Mouse (Mus musculus) midbrain, embryonic 14.5 days (tissue): ENCODE measurements around the gene Fam107a. TPM values are rescaled to one million over a fixed set of nuclear protein-coding genes. Genes with fewer than 3 reads are reported as not detected.

Source experiments
- ATAC-seq: fragments of 200-750 bp; cut with Nextera tagmentation; 2 replicates; pipeline ENCODE4 v1.8.0; 2017; ENCODE audit warnings: moderate number of reproducible peaks, moderate library complexity; ENCODE audit not compliant: low FRiP score, low TSS enrichment
- DNase-seq: peaks from one replicate; pipeline ENCODE4 v3.0.0-alpha.2; 2015
- H3K27ac ChIP-seq: fragments of 300-500 bp; sonication (generic); replicated peaks from 2 replicates; pipeline ENCODE4 v1.5.1; 2014; ENCODE audit warnings: mild to moderate bottlenecking, low read depth, low read length, moderate library complexity
- H3K27me3 ChIP-seq: fragments of 300-500 bp; sonication (generic); 2 replicates; pipeline ENCODE4 v1.6.1; 2014; ENCODE audit warnings: low read length, control low read depth, mixed read lengths; ENCODE audit not compliant: control insufficient read depth, insufficient read depth
- H3K36me3 ChIP-seq: fragments of 300-500 bp; sonication (generic); 2 replicates; pipeline ENCODE4 v1.6.1; 2014; ENCODE audit warnings: low read length, control low read depth; ENCODE audit not compliant: control insufficient read depth, insufficient read depth
- H3K4me1 ChIP-seq: fragments of 300-500 bp; sonication (generic); 2 replicates; pipeline ENCODE4 v1.6.1; 2014; ENCODE audit warnings: mild to moderate bottlenecking, antibody characterized with exemption, low read length, control low read depth; ENCODE audit not compliant: control insufficient read depth, insufficient read depth
- H3K4me2 ChIP-seq: fragments of 300-500 bp; sonication (generic); 2 replicates; pipeline ENCODE4 v1.6.1; 2014; ENCODE audit warnings: mild to moderate bottlenecking, low read length, moderate library complexity
- H3K4me3 ChIP-seq: fragments of 300-500 bp; sonication (generic); replicated peaks from 2 replicates; pipeline ENCODE4 v1.5.1; 2014; ENCODE audit warnings: low read depth, low read length
- H3K9ac ChIP-seq: fragments of 300-500 bp; sonication (generic); replicated peaks from 2 replicates; pipeline ENCODE4 v1.6.1; 2014; ENCODE audit warnings: mild to moderate bottlenecking, low read length, moderate library complexity
- H3K9me3 ChIP-seq: fragments of 300-500 bp; sonication (generic); 2 replicates; pipeline ENCODE4 v1.6.1; 2016; ENCODE audit warnings: low read length, control low read depth, mixed read lengths; ENCODE audit not compliant: control insufficient read depth
- WGBS: fragments of 180-500 bp; shearing (Covaris S2); extraction: QIAGEN DNeasy Blood & Tissue Kit; methylation state at CpG from one replicate; pipeline ENCODE4 v1.1.7; 2014; 5-methylcytosine and 5-hydroxymethylcytosine counted together
- polyA plus RNA-seq: library from polyadenylated mRNA; unstranded; fragments of >200 nt; fragmentation: Nextera tagmentation; extraction: Ambion mirVana; gene quantifications from 2 replicates; pipeline ENCODE4 v1.2.1, GENCODE M21; 2014

Gene Fam107a
- polyA plus RNA-seq, 1 experiment from 2014 or later, result 0.08 TPM

GRCm38 (mm10) chr14:8327371-8327770 is 9.5 kb upstream of the Fam107a start:
- no peaks in the 10 kb centered on the region for H3K27me3 ChIP-seq
- no peak overlapping the region for H3K4me3 ChIP-seq
- peaks cover 4% of the 10 kb centered on the region; the same call in 1 of the 2 replicates for H3K4me1 ChIP-seq
- H3K9ac ChIP-seq, result no peak overlapping the region
- ATAC-seq (no peak), DNase-seq (no peak)
- no peak overlapping the region for H3K4me2 ChIP-seq
- 35% methylated on average over 1 of the region's 1 CpGs for WGBS
- H3K36me3 ChIP-seq, result no peaks in the 10 kb centered on the region
- H3K27ac ChIP-seq, result no peak overlapping the region
- H3K9me3 ChIP-seq, result no peaks in the 10 kb centered on the region

- no peak overlapping the region for H3K4me2 ChIP-seq
- H3K36me3 ChIP-seq, result no peaks in the 10 kb centered on the region
- peaks cover 4% of the 10 kb centered on the region; the same call in 1 of the 2 replicates for H3K4me1 ChIP-seq
- DNase-seq, result no peak
- no peaks in the 10 kb centered on the region for H3K9me3 ChIP-seq
- no peak for ATAC-seq
- H3K27ac ChIP-seq, result no peak overlapping the region
- no peaks in the 10 kb centered on the region for H3K27me3 ChIP-seq
- no peak overlapping the region for H3K4me3 ChIP-seq
- no peak overlapping the region for H3K9ac ChIP-seq
Measured at GRCm38 (mm10) chr14:8326961-8327360, 9.1 kb upstream of the Fam107a start.

DNA sequence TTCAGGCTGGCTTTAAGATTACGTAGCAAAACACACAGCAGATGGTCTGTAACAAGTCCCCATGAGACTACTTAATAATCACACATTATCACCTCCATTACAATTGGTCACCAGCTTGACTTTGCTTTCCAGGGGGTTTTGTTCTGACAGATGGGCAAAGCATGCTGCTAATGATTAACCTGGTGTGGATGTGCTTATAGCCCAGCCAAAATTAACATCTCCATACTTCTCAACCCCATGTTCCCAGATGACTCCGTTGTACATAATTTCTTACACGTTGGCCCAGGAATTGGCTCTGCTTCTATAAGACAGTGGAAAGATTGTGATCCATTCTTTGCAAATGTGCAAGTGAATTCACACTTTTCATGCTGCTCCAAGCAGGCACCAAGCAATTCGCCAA is 7.9 kb upstream of the Fam107a start:
- Histone ChIP-seq H3K27ac (no peak overlapping the region), H3K4me3 (no peak overlapping the region), H3K27me3 (no peaks in the 10 kb centered on the region), H3K9ac (no peak overlapping the region), H3K36me3 (no peaks in the 10 kb centered on the region), H3K9me3 (no peaks in the 10 kb centered on the region), H3K4me1 (peaks cover 4% of the 10 kb centered on the region; the same call in 1 of the 2 replicates), H3K4me2 (no peak overlapping the region)
- no peak for ATAC-seq
- 60% methylated on average over 4 of the region's 4 CpGs for WGBS
- DNase-seq, result no peak

DNA sequence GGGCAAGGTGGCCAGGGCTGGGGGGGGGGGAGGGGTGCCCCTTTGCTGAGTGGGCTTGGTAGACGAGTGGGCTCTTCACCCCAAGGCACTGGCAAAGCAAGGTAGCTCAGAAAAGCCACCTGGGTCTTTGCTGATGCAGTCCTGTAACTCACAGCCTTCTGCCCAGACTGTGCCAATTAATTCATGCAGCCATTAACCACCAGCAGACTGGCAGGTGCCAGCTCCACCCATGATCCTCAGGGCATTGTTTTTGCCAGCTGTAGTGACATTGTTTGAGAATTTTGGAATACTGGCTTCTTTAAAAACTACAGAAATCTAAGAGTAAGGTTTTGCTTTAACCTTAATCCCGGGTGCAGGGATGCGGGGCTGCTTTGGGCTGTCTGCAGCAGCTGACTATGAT is 2.7 kb upstream of the Fam107a start:
- 74% methylated on average over 3 of the region's 3 CpGs for WGBS
- no peaks in the 10 kb centered on the region for H3K4me1 ChIP-seq
- no peaks in the 10 kb centered on the region for H3K9me3 ChIP-seq
- H3K27ac ChIP-seq, result no peak overlapping the region
- no peak overlapping the region for H3K4me2 ChIP-seq
- no peak for ATAC-seq
- H3K36me3 ChIP-seq, result no peaks in the 10 kb centered on the region
- peaks cover 27% of the 10 kb centered on the region for H3K27me3 ChIP-seq
- no peak for DNase-seq
- H3K9ac ChIP-seq, result no peak overlapping the region
- no peak overlapping the region for H3K4me3 ChIP-seq

- H3K9me3 ChIP-seq, result no peaks in the 10 kb centered on the region
- no peak overlapping the region for H3K27ac ChIP-seq
- WGBS, result 2% methylated on average over 23 of the region's 23 CpGs
- ATAC-seq (no peak), DNase-seq (peak; percentile 44)
- H3K4me3 ChIP-seq, result peak overlapping the region; percentile 27
- H3K4me1 ChIP-seq, result no peaks in the 10 kb centered on the region
- H3K9ac ChIP-seq, result peak overlapping the region; percentile 32; the same call in 1 of the 2 replicates
- H3K27me3 ChIP-seq, result peaks cover 27% of the 10 kb centered on the region
- no peaks in the 10 kb centered on the region for H3K36me3 ChIP-seq
- H3K4me2 ChIP-seq, result peak overlapping the region; percentile 56
Measured at GRCm38 (mm10) chr14:8316366-8317193, 1.2 kb downstream of the Fam107a start.

GRCm38 (mm10) chr14:8315169-8315568 is 2.7 kb downstream of the Fam107a start:
- Histone ChIP-seq H3K9ac (no peak overlapping the region), H3K4me1 (no peaks in the 10 kb centered on the region), H3K36me3 (no peaks in the 10 kb centered on the region), H3K9me3 (no peaks in the 10 kb centered on the region), H3K4me3 (no peak overlapping the region), H3K27me3 (peaks cover 27% of the 10 kb centered on the region), H3K27ac (no peak overlapping the region), H3K4me2 (no peak overlapping the region)
- DNase-seq, result no peak
- no peak for ATAC-seq
- 80% methylated on average over 6 of the region's 6 CpGs for WGBS

GRCm38 (mm10) chr14:8314536-8314935 is 3.3 kb downstream of the Fam107a start:
- WGBS, result 36% methylated on average over 3 of the region's 3 CpGs
- no peaks in the 10 kb centered on the region for H3K36me3 ChIP-seq
- no peaks in the 10 kb centered on the region for H3K4me1 ChIP-seq
- H3K9me3 ChIP-seq, result no peaks in the 10 kb centered on the region
- no peak overlapping the region for H3K4me2 ChIP-seq
- H3K27ac ChIP-seq, result no peak overlapping the region
- no peak overlapping the region for H3K9ac ChIP-seq
- ATAC-seq, result no peak
- DNase-seq, result peak; percentile 36
- H3K4me3 ChIP-seq, result no peak overlapping the region
- peaks cover 27% of the 10 kb centered on the region for H3K27me3 ChIP-seq

GRCm38 (mm10) chr14:8313877-8314276 is 3.9 kb downstream of the Fam107a start:
- WGBS, result 31% methylated on average over 7 of the region's 7 CpGs
- Histone ChIP-seq H3K36me3 (no peaks in the 10 kb centered on the region), H3K27me3 (peaks cover 27% of the 10 kb centered on the region), H3K4me2 (no peak overlapping the region), H3K4me1 (no peaks in the 10 kb centered on the region), H3K9me3 (no peaks in the 10 kb centered on the region), H3K9ac (no peak overlapping the region), H3K27ac (no peak overlapping the region), H3K4me3 (no peak overlapping the region)
- no peak for ATAC-seq
- no peak for DNase-seq

DNA sequence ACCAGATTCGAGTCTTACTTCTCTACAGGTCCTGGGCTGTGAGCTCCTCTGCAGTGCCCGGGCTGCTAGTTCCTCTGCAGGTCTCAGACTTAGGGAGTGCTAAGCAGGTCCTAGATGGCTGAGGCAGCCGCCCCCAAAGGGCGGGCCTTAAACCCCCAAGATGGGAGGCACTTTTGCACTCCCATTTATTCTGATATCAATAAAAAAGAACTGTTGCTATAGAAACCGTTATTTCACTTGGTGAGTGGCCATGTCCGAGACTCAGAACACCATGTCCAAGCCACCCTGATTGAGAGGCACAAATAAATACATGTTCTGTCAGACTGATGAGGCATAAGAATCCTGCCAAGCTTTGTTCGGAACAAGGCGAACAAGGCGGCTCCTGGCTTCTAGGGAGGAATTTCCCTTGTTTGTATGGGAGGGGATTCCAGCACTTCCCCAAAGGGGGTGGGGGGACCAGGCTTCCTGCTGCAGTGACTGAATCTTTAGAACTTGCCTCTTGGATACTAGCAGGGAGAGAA is 8.1 kb downstream of the Fam107a start:
- Histone ChIP-seq H3K36me3 (no peaks in the 10 kb centered on the region), H3K27me3 (no peaks in the 10 kb centered on the region), H3K4me1 (no peaks in the 10 kb centered on the region), H3K4me3 (no peak overlapping the region), H3K9me3 (no peaks in the 10 kb centered on the region), H3K4me2 (no peak overlapping the region), H3K27ac (no peak overlapping the region), H3K9ac (no peak overlapping the region)
- 9% methylated on average over 9 of the region's 9 CpGs for WGBS
- ATAC-seq (no peak), DNase-seq (peak; percentile 24)
